Mouse (Mus musculus): ENCODE measurements around the gene Eapp. TPM values are rescaled to one million over a fixed set of nuclear protein-coding genes. Genes with fewer than 3 reads are reported as not detected.

Gene Eapp
- polyA plus RNA-seq (2012; fragmentation: generic; extraction: Trizol): 10 to 100 TPM in 1 of 2 experiments, 1 to 10 TPM in 1; 7.9 to 28.8 TPM

DNA sequence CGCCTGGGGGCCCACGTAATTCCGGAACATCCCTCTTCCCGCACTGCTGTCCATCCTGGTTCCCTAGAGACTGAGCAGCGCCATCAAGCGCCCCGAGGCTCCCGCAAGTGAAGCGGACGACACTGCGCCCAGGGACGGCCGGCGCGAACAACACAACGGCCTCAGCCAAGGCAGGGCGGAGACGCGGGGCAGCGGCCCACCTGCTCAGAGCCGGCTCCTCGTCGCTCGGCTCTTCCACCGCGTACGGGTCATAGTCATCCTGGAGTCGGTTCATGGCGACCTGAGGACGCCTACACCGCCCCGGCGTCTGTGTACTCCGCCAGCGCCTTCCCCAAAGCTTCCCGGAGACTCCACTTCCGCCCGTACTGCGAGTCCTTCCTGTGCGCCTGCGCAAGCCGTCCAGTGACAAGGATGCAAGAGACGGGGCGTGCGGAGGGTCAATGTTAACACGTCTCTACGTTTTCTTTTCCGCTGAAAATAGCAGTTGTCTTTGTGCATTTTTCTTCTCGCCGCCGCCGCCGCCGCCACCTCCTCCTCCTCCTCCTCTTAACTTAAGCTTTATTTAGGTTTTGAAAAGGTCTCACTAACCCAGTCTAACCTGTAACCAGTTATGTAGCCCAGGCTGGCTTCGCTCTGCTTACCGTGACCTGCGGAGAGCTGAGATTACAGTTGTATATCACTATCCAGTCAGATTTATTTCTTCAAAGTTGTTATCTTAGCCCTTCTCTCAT is at the start of gene Eapp:
Eapp (minus strand) TSS at position 387 of the 731 bp plus-strand sequence.

DNA sequence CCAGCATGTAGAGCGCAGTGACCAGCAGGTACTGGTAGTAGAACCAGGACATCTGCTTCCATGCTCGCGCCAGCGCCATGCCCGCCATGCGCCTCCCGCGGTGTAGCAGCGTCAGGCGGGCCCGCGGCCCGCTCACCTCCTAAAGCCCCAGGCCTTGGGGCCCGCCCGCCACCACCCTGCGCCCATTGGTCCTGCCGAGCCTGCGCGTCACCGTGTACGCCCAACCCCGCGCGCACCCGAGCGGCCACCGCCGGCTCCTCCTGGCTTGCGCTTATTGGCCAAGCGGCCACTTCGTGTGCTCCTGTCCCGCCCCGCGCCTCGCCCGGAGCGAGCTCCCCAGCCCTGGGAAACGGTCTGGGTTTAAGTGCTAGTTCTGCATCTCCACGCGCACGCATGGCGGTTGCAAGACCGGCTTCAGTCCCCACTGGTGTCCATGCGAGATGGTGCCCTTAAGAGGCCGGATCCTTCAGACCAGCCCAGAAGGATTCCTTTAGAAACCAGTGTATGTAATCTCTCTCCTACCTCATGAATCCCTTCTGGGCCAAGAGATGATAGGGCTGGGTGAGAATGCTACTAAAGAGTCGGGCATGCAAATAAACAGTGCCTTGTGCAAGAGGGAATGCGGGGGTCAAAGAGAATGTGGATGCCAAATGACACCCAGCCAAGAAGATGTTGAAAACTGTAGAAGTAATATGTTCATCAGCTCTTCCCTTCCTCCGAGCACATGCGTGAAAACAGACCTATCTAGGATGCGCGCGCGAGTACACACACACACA is 39.1 kb downstream of the Eapp start, which contains the start of gene Sptssa:
Sptssa (minus strand) TSS at position 178 of the 776 bp plus-strand sequence.

Other genes starting within 250 kb of the Eapp start
- 10 to 100 TPM in 1 of 2 experiments, 1 to 10 TPM in 1; 3.8 to 40.8 TPM for gene Sptssa, start 39.3 kb downstream of the Eapp start, polyA plus RNA-seq (2012; fragmentation: generic; extraction: Trizol)
- gene Snx6, start 99.8 kb upstream of the Eapp start, polyA plus RNA-seq (2012; fragmentation: generic; extraction: Trizol): 10 to 100 TPM in 1 of 2 experiments, 1 to 10 TPM in 1; 3.1 to 39.0 TPM
- gene Cfl2, start 167.0 kb upstream of the Eapp start, polyA plus RNA-seq (2012; fragmentation: generic; extraction: Trizol): 10 to 100 TPM; 11.4 to 31.2 TPM

Data from C3H10T1/2 (cell line).